Mouse (Mus musculus) liver, adult 2 months (tissue): ENCODE measurements around the gene Kcnv2.

Experiments used
- CTCF ChIP-seq: fragments of 200-500 bp; IDR thresholded peaks from 2 replicates; pipeline ENCODE4 v1.5.1; 2011; ENCODE audit warnings: low read depth, low read length, control low read depth
- POLR2A ChIP-seq: fragments of 200-500 bp; IDR thresholded peaks from 2 replicates; pipeline ENCODE4 v1.6.1; 2011; ENCODE audit warnings: low read length, control low read depth; ENCODE audit not compliant: insufficient read depth; ENCODE audit errors: extremely low read depth

GRCm38 (mm10) chr19:27325558-27325957, 3.2 kb downstream of the Kcnv2 start:
- TF ChIP-seq POLR2A = no peak
- TF ChIP-seq CTCF = no peak
